Mouse (Mus musculus): Measurements from ENCODE around the gene Gm9821.
A peak's percentile ranks its signal among the peaks of the same experiment; 100 is the strongest.

Gene Gm9821

GRCm38 (mm10) chr2:91926949-91927348 lies 18.6 kb upstream of the Gm9821 start, which contains the start of gene Chrm4:
Gene Chrm4, plus strand, starts transcription at chr2:91927249.
- DNase-seq (ENCODE audit: low read depth, low spot score) = no peak

- peak; percentile 42 for DNase-seq (ENCODE audit: low read depth, low spot score)
These were observed 17.5 kb upstream of the Gm9821 start for GRCm38 (mm10) chr2:91927826-91928533.

GRCm38 (mm10) chr2:91928534-91929350 lies 16.8 kb upstream of the Gm9821 start:
- no peak for DNase-seq (ENCODE audit: low read depth, low spot score)

- no peak for DNase-seq (ENCODE audit: low read depth, low spot score)
These were observed 16.0 kb upstream of the Gm9821 start for GRCm38 (mm10) chr2:91929455-91929854.

GRCm38 (mm10) chr2:91929936-91930335 lies 15.6 kb upstream of the Gm9821 start:
- peak; percentile 56 for DNase-seq (ENCODE audit: low read depth, low spot score)

- no peak for DNase-seq (ENCODE audit: low read depth, low spot score)
These were observed 14.7 kb upstream of the Gm9821 start for GRCm38 (mm10) chr2:91930761-91931291.

- no peak for DNase-seq (ENCODE audit: low read depth, low spot score)
These were observed 14.0 kb upstream of the Gm9821 start for GRCm38 (mm10) chr2:91931328-91932159.

GRCm38 (mm10) chr2:91932160-91932711 lies 13.3 kb upstream of the Gm9821 start, which contains the start of gene Mdk:
Gene Mdk, minus strand, starts transcription at chr2:91932297.
- no peak for DNase-seq (ENCODE audit: low read depth, low spot score)

GRCm38 (mm10) chr2:91932737-91933350 lies 12.7 kb upstream of the Gm9821 start:
- DNase-seq (ENCODE audit: low read depth, low spot score) = no peak

- no peak for DNase-seq (ENCODE audit: low read depth, low spot score)
These were observed 12.0 kb upstream of the Gm9821 start for GRCm38 (mm10) chr2:91933471-91933870.

GRCm38 (mm10) chr2:91934016-91934415 lies 11.5 kb upstream of the Gm9821 start:
- DNase-seq (ENCODE audit: low read depth, low spot score) = no peak

- DNase-seq (ENCODE audit: low read depth, low spot score) = no peak
These were observed 10.5 kb upstream of the Gm9821 start for GRCm38 (mm10) chr2:91934826-91935525.

GRCm38 (mm10) chr2:91936154-91936553 lies 9.3 kb upstream of the Gm9821 start:
- DNase-seq (ENCODE audit: low read depth, low spot score) = no peak

GRCm38 (mm10) chr2:91939303-91939935 lies 6.1 kb upstream of the Gm9821 start:
- DNase-seq (ENCODE audit: low read depth, low spot score) = no peak

GRCm38 (mm10) chr2:91942356-91942755 lies 3.1 kb upstream of the Gm9821 start:
- no peak for DNase-seq (ENCODE audit: low read depth, low spot score)

- DNase-seq (ENCODE audit: low read depth, low spot score) = peak; percentile 66
These were observed 1.1 kb upstream of the Gm9821 start for GRCm38 (mm10) chr2:91944170-91944950.

- DNase-seq (ENCODE audit: low read depth, low spot score) = no peak
These were observed 1.3 kb downstream of the Gm9821 start for GRCm38 (mm10) chr2:91946836-91947235.

GRCm38 (mm10) chr2:91947397-91948150 lies 2.1 kb downstream of the Gm9821 start:
- DNase-seq (ENCODE audit: low read depth, low spot score) = peak; percentile 80

Measured in skeletal muscle tissue, adult 2 months (tissue).